Mouse (Mus musculus) forebrain, embryonic 10.5 days (tissue): Measurements from ENCODE around the gene Sptlc2. TPM values are rescaled to one million over a fixed set of nuclear protein-coding genes. Genes with fewer than 3 reads are reported as not detected.
"Not testable (repeated sequence)": the region's sequence is repeated elsewhere in the genome, so short reads cannot be mapped to it uniquely, and the experiment has no call there.

Source experiments
- DNase-seq: peaks from one replicate; pipeline ENCODE4 v3.0.0-alpha.2; 2017; ENCODE audit warnings: low spot score; ENCODE audit errors: extremely low spot score
- H3K27ac ChIP-seq: fragments of 300-500 bp; sonication (generic); 2 replicates; pipeline ENCODE4 v1.5.1; 2016; ENCODE audit warnings: mild to moderate bottlenecking
- H3K27me3 ChIP-seq: fragments of 300-500 bp; sonication (generic); 2 replicates; pipeline ENCODE4 v1.6.1; 2016; ENCODE audit warnings: mild to moderate bottlenecking; ENCODE audit not compliant: poor library complexity, severe bottlenecking
- H3K36me3 ChIP-seq: fragments of 300-500 bp; sonication (generic); replicated peaks from 2 replicates; pipeline ENCODE4 v1.6.1; 2016; ENCODE audit warnings: mild to moderate bottlenecking, moderate library complexity
- H3K4me1 ChIP-seq: fragments of 300-500 bp; sonication (generic); 2 replicates; pipeline ENCODE4 v1.6.1; 2016
- H3K4me3 ChIP-seq: fragments of 300-500 bp; sonication (generic); 2 replicates; pipeline ENCODE4 v1.5.1; 2016; ENCODE audit warnings: mild to moderate bottlenecking, moderate library complexity
- H3K9me3 ChIP-seq: fragments of 300-500 bp; sonication (generic); 2 replicates; pipeline ENCODE4 v1.6.1; 2016; ENCODE audit warnings: mild to moderate bottlenecking, moderate library complexity
- WGBS: fragments of 180-500 bp; shearing (Covaris S2); methylation state at CpG from one replicate; pipeline ENCODE4 v1.1.7; 2016; 5-methylcytosine and 5-hydroxymethylcytosine counted together
- polyA plus RNA-seq: library from polyadenylated mRNA; unstranded; fragments of >200 nt; fragmentation: Nextera tagmentation; extraction: Ambion mirVana; gene quantifications from 2 replicates; pipeline ENCODE4 v1.2.1, GENCODE M21; 2016

Sptlc2 gene
- polyA plus RNA-seq, 1 experiment from 2014 or later: 56.1 TPM

DNA sequence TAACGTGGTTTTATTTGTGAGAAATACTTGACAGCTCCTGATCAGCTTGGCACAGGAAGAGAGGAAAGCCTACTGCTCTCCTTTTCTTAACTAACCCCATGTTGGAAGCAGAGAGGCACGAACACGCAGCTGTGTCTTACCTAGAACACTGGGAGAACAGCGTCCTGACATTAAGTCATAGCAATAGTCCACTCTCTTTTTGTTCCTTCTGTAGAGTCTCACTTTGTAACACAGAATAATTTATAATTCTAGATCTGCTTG lies 81.6 kb downstream of the Sptlc2 start:
- WGBS: 81% methylated on average over 4 of the region's 4 CpGs
- DNase-seq: not testable (repeated sequence)

DNA sequence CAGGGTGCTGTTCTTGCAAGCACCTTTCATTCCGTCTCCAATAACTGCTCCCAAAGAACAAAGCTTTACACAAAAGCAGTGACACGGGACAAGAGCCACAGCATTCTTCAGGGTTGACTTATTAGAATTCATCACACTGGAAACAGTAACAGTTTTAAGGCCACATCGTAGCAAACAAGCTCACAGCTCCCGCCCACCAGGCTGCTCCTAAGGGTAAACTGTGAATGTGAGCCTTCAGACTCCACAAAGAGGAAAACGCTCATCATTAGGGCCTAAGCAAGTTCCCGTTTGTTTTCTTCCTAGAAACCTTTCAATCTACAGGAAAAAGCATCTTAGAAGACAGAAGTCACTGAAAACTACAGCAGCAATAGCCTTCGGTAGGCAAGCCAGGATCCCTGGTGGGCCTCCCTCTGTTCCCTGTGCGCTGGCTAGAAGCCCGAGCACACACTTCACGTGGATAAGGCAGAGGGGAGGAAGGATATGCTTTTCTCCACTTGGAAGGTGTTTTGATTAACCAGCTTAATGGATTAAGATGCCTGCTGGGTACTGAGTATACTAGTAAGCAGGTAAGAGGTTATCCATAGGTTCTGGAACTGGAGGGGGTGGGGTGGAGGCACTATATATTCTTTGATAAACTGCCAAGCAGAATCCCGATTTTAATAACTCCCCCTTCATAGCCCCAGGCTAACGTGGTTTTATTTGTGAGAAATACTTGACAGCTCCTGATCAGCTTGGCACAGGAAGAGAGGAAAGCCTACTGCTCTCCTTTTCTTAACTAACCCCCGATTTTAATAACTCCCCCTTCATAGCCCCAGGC lies 82.2 kb downstream of the Sptlc2 start:
- Histone ChIP-seq H3K9me3 (no peaks in the 10 kb centered on the region), H3K27me3 (peaks cover 14% of the 10 kb centered on the region), H3K4me3 (no peak overlapping the region), H3K27ac (0 out of 2 replicates have a peak overlapping the region, but pooled peaks have one; percentile 15), H3K36me3 (peaks cover 25% of the 10 kb centered on the region), H3K4me1 (peaks cover 9% of the 10 kb centered on the region)
- WGBS: 41% methylated on average over 13 of the region's 13 CpGs
- DNase-seq: no peak

More for the DNA sequence above, 81.6 kb downstream of the Sptlc2 start:
- H3K27me3 ChIP-seq, H3K4me1 ChIP-seq, H3K27ac ChIP-seq, H3K4me3 ChIP-seq, H3K9me3 ChIP-seq: not testable (repeated sequence)
- H3K36me3 ChIP-seq: peaks cover 25% of the 10 kb centered on the region

DNA sequence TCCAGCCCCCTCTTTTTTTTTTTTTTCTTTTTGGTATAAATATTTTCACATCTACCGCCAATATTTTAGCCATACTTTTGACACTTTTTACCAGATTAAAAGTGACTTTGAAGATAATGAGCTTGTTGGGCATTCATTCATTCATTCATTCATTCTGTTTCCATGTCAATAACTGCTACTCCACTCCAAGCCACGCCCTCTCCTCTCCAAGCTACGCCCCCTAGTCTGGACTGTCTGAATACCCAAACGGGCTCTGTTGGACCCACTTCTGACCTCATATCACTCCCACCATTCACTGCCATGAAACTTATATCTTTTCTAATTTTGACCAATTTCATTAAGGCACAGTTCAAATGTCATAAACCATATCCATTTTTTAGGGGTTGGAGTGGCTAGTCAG lies 87.0 kb downstream of the Sptlc2 start:
- Histone ChIP-seq H3K27me3 (peaks cover 46% of the 10 kb centered on the region), H3K4me3 (no peak overlapping the region), H3K36me3 (no peaks in the 10 kb centered on the region), H3K27ac (no peak overlapping the region), H3K4me1 (peaks cover 27% of the 10 kb centered on the region), H3K9me3 (no peaks in the 10 kb centered on the region)
- DNase-seq: no peak
- WGBS: 44% methylated on average over 4 of the region's 4 CpGs

DNA sequence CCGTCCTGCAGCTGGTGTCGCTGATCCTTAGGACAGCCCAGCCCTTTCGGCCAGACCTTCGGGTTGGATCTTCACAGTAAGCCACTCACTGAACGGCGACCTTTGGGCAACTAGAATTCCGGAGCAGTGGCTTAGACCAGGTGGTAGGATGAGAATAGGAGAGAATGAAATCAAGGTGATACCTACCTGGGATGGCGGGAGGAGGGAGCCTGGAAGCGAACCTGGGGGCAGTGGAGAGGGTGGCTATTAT lies 87.8 kb downstream of the Sptlc2 start:
- H3K4me1 ChIP-seq: peaks cover 19% of the 10 kb centered on the region
- DNase-seq: no peak
- peak overlapping the region; percentile 86; the same call in 1 of the 2 replicates for H3K27ac ChIP-seq
- H3K4me3 ChIP-seq: peak overlapping the region; percentile 67
- peaks cover 46% of the 10 kb centered on the region for H3K27me3 ChIP-seq
- no peaks in the 10 kb centered on the region for H3K36me3 ChIP-seq
- 1% methylated on average over 9 of the region's 9 CpGs for WGBS
- H3K9me3 ChIP-seq: no peaks in the 10 kb centered on the region

DNA sequence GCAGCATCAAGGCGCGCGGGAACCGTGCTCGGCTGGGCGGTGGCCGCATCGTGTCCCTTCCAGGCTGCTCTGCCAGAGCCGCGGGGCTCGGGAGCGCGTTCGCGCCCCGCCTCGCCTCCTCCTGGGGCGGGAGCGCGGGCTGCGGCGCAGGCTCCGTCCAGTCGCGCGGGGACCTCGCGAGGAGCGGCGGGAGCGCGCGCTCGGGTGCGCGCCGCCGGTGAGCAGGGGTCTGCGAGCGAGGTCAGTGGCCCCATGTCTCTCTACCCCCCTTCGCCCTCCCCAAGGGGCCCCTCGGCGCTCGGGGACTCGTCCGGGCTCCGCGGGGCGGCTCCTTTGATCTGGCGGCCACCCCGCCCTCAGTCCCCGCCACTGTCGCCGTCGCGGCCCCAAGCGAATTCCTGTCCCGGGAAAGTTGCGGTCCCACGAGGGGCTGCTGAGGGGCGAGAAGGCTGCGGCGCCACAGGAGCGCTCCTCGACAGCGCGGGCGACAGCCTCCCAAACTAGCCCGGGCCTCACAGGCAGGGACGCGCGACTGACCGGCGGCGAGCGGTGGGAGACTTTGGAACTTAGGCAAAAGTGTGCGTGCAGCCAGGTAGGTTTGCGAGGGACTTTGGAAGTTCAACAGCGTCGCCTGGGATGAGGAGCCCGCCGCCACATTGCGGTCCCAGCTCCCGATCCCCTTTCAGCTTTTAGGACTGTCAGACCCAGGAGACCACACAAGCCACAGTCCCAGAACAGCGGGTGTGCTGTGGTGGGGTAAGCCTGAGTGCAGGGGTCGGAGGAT lies 88.3 kb downstream of the Sptlc2 start, which contains the start of gene Ism2:
TSS of gene Ism2 (minus strand) at position 49 of the 784 bp plus-strand sequence.
- H3K36me3 ChIP-seq: no peaks in the 10 kb centered on the region
- peak within 1 kb of the TSS; percentile 67 for H3K4me3 ChIP-seq
- peaks cover 18% of the 10 kb centered on the region for H3K4me1 ChIP-seq
- peak within 1 kb of the TSS; percentile 86 for H3K27ac ChIP-seq
- DNase-seq: peak; percentile 47
- peaks cover 46% of the 10 kb centered on the region for H3K27me3 ChIP-seq
- under 1% methylated on average over 72 of the region's 86 CpGs for WGBS
- H3K9me3 ChIP-seq: no peaks in the 10 kb centered on the region

DNA sequence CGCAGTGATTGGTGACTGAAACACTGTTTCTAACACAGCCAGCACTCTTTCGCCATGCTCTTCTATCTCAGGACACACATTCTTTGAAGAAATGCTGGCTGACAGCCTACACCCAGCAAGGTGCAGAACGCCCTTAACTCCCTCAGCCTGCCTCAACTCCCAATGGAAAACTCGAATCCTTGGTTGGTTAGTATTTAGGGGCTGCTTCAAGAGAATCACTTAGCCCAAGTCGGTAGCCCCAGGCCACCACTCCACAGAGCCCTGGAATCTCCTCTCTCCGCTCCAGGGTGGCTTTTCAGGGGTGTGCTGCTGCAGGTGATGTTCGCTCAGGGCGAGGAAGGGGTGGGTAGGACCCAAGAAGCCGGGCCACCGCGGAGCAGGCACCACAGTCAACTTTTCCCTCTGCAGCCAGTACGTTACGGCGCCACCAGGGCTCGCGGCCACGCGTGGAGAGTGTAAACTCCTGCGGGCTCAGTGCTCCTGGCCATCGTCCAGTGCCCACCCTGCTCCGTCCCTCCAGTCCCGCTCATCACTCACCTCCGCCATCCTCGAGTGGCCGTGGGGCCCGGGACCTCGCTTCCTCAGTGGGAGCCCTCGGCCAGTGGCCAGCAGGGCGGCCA lies 89.0 kb downstream of the Sptlc2 start:
- peaks cover 46% of the 10 kb centered on the region for H3K27me3 ChIP-seq
- H3K36me3 ChIP-seq: no peaks in the 10 kb centered on the region
- peaks cover 18% of the 10 kb centered on the region for H3K4me1 ChIP-seq
- no peaks in the 10 kb centered on the region for H3K9me3 ChIP-seq
- peak overlapping the region; percentile 86 for H3K27ac ChIP-seq
- peak; percentile 22 for DNase-seq
- peak overlapping the region; percentile 67 for H3K4me3 ChIP-seq
- 10% methylated on average over 29 of the region's 29 CpGs for WGBS

DNA sequence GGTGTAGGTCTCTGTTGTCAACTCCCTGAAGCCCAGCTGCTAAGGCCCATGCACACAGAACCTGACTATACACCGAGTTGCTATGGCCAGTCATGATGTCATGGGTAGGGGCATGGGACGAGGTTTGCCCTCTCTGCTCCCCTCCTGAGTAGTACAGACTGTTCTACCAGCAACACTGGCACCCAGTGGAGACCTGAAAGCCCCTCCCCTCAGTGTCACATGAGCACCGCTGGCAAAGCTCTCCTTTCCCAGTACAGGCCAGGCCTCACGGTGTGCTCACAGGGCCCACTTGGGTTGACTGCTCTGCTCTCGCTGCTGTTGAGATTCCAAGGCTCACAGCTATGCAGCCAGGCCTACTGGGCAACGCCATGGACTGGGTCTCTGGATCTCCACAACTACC lies 94.2 kb downstream of the Sptlc2 start:
- no peaks in the 10 kb centered on the region for H3K36me3 ChIP-seq
- DNase-seq: no peak
- H3K4me1 ChIP-seq: peaks cover under 1% of the 10 kb centered on the region; the same call in 1 of the 2 replicates
- no peak overlapping the region for H3K4me3 ChIP-seq
- peaks cover 12% of the 10 kb centered on the region for H3K27me3 ChIP-seq
- H3K27ac ChIP-seq: no peak overlapping the region
- no peaks in the 10 kb centered on the region for H3K9me3 ChIP-seq
- WGBS: 66% methylated on average over 6 of the region's 6 CpGs

DNA sequence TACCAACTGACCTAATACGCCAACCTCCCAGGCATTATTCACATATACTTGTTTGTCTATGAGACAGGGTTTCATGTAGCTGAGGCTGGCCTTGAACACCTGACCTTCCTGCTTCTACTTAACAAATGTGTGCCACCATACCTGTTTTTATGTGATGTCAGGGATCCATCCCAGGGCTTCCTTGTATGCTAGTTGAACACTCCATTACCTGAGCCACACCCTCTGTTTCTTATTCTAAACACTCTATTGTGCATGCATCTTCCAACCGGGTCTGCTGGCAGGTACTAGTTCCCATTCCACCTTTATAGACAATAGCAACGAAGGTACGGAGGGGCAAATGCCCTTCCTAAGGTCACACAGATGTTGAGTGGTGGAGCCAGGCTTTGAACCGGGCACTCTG lies 99.1 kb downstream of the Sptlc2 start:
- Histone ChIP-seq H3K27me3 (no peaks in the 10 kb centered on the region), H3K4me1 (0 out of 2 replicates have a peak, but pooled peaks cover under 1% of the 10 kb centered on the region), H3K4me3 (no peak overlapping the region), H3K9me3 (no peaks in the 10 kb centered on the region), H3K27ac (no peak overlapping the region), H3K36me3 (no peaks in the 10 kb centered on the region)
- no peak for DNase-seq
- 90% methylated on average over 5 of the region's 5 CpGs for WGBS

DNA sequence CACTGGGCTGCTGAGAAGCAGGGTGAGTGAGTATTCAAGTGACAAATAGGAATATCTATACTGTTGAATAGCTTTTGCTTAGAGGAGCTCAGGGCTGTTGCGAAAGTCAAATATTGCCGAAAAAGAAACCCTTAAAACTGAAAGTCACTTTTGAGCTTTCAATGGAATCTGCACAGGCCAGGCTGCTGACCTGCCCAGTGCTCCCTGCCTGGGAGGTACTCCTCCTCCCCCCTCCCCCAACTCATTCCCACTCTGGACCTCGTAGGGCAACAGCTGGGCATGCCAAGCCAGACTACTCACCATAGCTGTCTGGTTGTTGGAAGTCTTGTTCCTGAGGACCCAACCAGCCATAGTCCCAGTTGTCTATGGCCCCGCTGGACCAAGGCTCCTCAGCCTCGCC lies 103.4 kb downstream of the Sptlc2 start:
- 87% methylated on average over 5 of the region's 5 CpGs for WGBS
- Histone ChIP-seq H3K36me3 (no peaks in the 10 kb centered on the region), H3K9me3 (no peaks in the 10 kb centered on the region), H3K4me1 (peaks cover 11% of the 10 kb centered on the region), H3K27me3 (no peaks in the 10 kb centered on the region), H3K4me3 (no peak overlapping the region), H3K27ac (no peak overlapping the region)
- DNase-seq: no peak

DNA sequence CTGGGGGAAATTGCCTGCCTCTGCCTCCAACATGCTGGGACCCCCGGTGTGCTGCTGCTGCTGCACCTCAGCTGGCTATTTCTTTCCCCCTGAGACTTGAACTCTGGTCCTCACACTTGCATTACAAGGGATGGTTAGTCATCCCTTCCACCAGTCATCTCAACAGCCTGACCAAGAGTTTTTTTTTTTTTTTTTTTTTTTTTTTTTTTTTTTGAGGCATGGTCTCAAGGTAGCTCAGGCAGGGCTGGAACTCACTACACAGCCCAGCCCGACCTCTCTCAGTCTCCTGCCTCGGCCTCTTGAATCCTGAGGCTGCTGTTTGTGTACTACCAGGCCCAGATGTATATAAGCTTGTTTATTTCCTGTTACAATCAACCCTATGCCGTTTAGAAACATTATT lies 103.9 kb downstream of the Sptlc2 start:
- no peak for DNase-seq
- no peaks in the 10 kb centered on the region for H3K27me3 ChIP-seq
- 80% methylated on average over 4 of the region's 4 CpGs for WGBS
- H3K27ac ChIP-seq: no peak overlapping the region
- H3K36me3 ChIP-seq: no peaks in the 10 kb centered on the region
- no peaks in the 10 kb centered on the region for H3K9me3 ChIP-seq
- no peak overlapping the region for H3K4me3 ChIP-seq
- peaks cover 16% of the 10 kb centered on the region for H3K4me1 ChIP-seq

DNA sequence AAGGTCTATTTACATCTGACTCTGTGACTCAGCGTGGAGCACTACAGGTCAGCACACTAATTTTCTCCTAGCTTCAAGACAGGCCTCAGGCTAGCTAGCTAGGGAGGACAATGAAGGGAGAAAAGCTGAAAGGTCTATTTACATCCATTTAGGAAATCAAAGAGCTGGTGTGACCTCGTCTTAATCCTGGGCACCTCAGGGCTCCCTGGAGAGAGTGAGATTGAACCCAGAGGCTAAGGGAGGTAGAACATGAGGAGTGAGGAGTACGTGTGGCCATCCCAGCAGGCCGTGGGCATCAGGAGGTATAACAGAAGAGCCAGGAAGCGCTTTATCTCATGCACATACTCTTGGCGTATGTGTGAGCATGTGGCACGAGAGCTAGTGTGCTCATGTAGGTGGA lies 104.4 kb downstream of the Sptlc2 start:
- Histone ChIP-seq H3K4me1 (peaks cover 22% of the 10 kb centered on the region), H3K27me3 (no peaks in the 10 kb centered on the region), H3K36me3 (no peaks in the 10 kb centered on the region; the same call in 1 of the 2 replicates), H3K9me3 (no peaks in the 10 kb centered on the region), H3K27ac (no peak overlapping the region), H3K4me3 (no peak overlapping the region)
- 61% methylated on average over 7 of the region's 7 CpGs for WGBS
- no peak for DNase-seq

DNA sequence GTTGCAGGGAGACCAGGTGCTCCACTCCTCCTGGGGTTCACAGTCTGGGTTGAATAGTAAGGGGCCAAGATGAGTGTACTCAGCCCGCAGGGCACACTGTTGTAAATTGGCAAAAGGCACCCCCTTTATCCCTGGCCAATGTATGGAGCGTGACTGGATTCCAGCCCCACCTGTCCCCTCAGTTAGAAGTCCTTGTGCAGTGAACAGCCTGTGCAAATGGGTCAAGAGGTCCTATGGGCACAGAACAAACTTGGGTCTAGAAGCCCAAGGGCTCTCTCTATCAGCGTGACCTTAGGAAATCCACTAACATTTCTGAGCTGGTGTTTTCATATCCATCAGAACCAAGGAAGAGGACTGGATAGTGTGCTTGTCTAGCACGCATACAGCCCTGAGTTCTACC lies 105.4 kb downstream of the Sptlc2 start:
- WGBS: 92% methylated on average over 4 of the region's 4 CpGs

DNA sequence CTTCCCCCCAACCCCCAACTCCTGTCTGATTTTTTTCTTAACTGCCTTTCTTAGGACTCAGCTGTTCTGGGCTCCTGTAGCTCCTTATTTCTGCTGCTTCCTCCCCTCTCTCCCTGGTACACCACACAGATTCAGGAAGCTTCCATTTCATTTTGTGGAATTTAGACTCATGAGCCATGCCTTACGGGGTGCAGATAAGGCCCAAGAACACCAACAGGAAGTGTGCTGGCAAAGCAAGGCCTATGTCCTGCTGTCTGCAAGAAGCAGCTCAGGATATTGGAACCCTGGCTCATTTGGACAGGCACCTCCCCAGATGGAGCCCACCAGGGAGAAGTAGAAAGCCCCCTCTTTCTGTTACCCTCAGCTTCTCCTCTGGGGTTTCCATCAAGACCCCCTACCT lies 106.4 kb downstream of the Sptlc2 start:
- H3K27me3 ChIP-seq: no peaks in the 10 kb centered on the region
- no peak overlapping the region for H3K27ac ChIP-seq
- H3K4me1 ChIP-seq: peaks cover 30% of the 10 kb centered on the region
- WGBS: 92% methylated on average over 1 of the region's 1 CpGs
- peaks cover 7% of the 10 kb centered on the region for H3K36me3 ChIP-seq
- no peak overlapping the region for H3K4me3 ChIP-seq
- DNase-seq: no peak
- H3K9me3 ChIP-seq: no peaks in the 10 kb centered on the region

More for the DNA sequence above, 105.4 kb downstream of the Sptlc2 start:
- Histone ChIP-seq H3K4me3 (no peak overlapping the region), H3K36me3 (no peaks in the 10 kb centered on the region; the same call in 1 of the 2 replicates), H3K4me1 (peaks cover 30% of the 10 kb centered on the region), H3K27ac (no peak overlapping the region), H3K9me3 (no peaks in the 10 kb centered on the region), H3K27me3 (no peaks in the 10 kb centered on the region)
- DNase-seq: no peak
